Mouse (Mus musculus) liver, embryonic 12.5 days (tissue): ENCODE measurements around the gene Rgs14. TPM values are rescaled to one million over a fixed set of nuclear protein-coding genes. Genes with fewer than 3 reads are reported as not detected.
A peak's percentile ranks its signal among the peaks of the same experiment; 100 is the strongest.

ENCODE experiments used
- ATAC-seq: fragments of 200-750 bp; cut with Nextera tagmentation; 2 replicates; pipeline ENCODE4 v1.8.0; 2017; ENCODE audit warnings: moderate number of reproducible peaks, mild to moderate bottlenecking, moderate library complexity
- H3K27ac ChIP-seq: fragments of 300-500 bp; sonication (generic); 2 replicates; pipeline ENCODE4 v1.5.1; 2016; ENCODE audit warnings: mild to moderate bottlenecking
- H3K27me3 ChIP-seq: fragments of 300-500 bp; sonication (generic); replicated peaks from 2 replicates; pipeline ENCODE4 v1.6.1; 2016; ENCODE audit warnings: mild to moderate bottlenecking, moderate library complexity
- H3K36me3 ChIP-seq: fragments of 300-500 bp; sonication (generic); 2 replicates; pipeline ENCODE4 v1.6.1; 2016; ENCODE audit warnings: mild to moderate bottlenecking, moderate library complexity
- H3K4me1 ChIP-seq: fragments of 300-500 bp; sonication (generic); 2 replicates; pipeline ENCODE4 v1.6.1; 2016
- H3K4me2 ChIP-seq: fragments of 300-500 bp; sonication (generic); 2 replicates; pipeline ENCODE4 v1.6.1; 2016; ENCODE audit warnings: mild to moderate bottlenecking, moderate library complexity
- H3K4me3 ChIP-seq: fragments of 300-500 bp; sonication (generic); 2 replicates; pipeline ENCODE4 v1.5.1; 2016; ENCODE audit warnings: mild to moderate bottlenecking, moderate library complexity
- H3K9ac ChIP-seq: fragments of 300-500 bp; sonication (generic); 2 replicates; pipeline ENCODE4 v1.6.1; 2016; ENCODE audit warnings: mild to moderate bottlenecking, moderate library complexity
- H3K9me3 ChIP-seq: fragments of 300-500 bp; sonication (generic); replicated peaks from 2 replicates; pipeline ENCODE4 v1.6.1; 2016; ENCODE audit warnings: mild to moderate bottlenecking, moderate library complexity
- WGBS: fragments of 180-500 bp; shearing (Covaris S2); methylation state at CpG from one replicate; pipeline ENCODE4 v1.1.7; 2016; ENCODE audit not compliant: insufficient replicate concordance; 5-methylcytosine and 5-hydroxymethylcytosine counted together
- polyA plus RNA-seq: library from polyadenylated mRNA; unstranded; fragments of >200 nt; fragmentation: Nextera tagmentation; extraction: Ambion mirVana; gene quantifications from 2 replicates; pipeline ENCODE4 v1.2.1, GENCODE M21; 2016

The Rgs14 gene
- polyA plus RNA-seq, 1 experiment from 2014 or later: 1.9 TPM

DNA sequence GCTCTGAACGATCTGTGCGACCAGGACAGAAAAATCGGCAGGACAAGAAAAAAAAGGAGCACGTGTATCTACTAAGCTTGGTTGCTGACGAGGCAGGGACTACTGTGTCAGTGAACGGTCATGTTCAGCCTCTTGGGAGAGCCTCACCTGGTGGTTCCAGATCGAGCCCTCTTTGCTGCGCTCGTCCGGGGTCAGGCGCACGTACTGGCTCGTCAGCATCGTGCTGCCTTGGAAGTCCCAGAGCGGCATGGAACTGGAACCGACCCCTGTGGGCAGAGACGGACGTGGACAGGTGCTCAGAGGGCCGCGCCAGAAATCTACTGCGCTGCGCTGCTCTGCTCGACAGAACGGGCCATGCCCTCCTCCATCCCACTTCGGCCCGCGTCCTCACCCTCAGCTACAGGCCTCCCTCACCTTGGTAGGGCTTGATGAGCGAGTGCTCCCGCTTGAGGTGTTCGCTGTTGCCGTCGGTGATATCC, 7.5 kb upstream of the Rgs14 start:
- peak; percentile 44 for ATAC-seq
- WGBS: under 1% methylated on average over 32 of the region's 32 CpGs
- Histone ChIP-seq H3K27me3 (no peaks in the 10 kb centered on the region), H3K9ac (peak overlapping the region; percentile 92), H3K36me3 (peaks cover 46% of the 10 kb centered on the region), H3K4me1 (peaks cover 46% of the 10 kb centered on the region), H3K4me3 (peak overlapping the region; percentile 89), H3K27ac (peak overlapping the region; percentile 96), H3K9me3 (no peaks in the 10 kb centered on the region), H3K4me2 (peak overlapping the region; percentile 86)

DNA sequence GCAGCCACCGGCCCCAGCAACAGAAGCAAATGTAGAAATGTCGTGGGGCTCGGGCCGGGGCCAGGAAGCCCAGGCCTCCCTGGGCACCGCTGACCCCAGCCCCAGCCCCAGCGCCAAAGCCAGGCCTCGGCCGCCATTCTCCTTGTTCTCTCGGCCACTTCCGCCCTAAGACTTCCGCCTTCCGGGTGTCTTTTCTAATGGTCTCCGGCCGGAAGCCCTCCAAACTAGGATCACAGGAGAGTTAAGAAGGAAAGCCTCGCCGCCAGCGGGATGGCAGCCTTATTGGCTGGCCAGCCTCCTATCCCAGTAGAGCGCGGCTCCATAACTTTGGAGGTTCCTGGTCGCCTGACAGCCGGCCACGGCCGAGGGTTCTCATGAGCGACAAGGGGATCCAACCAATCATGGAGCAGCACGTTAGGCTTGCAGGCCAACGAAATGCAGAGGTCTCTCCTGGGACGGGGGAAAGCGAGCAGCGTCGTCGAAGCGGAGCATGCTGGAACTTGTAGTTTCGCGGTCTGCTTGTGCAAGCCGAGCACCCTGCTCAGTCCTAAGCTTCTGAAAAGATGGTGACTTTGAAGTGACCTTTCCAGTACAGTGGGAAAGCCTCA, 7.0 kb upstream of the Rgs14 start, which contains the start of gene Lman2:
Gene Lman2 (minus strand): TSS at position 331 of the 608 bp plus-strand sequence.
- Histone ChIP-seq H3K36me3 (peaks cover 40% of the 10 kb centered on the region), H3K4me1 (peaks cover 49% of the 10 kb centered on the region), H3K4me2 (peak within 1 kb of the TSS; percentile 86), H3K9me3 (no peaks in the 10 kb centered on the region), H3K27ac (peak within 1 kb of the TSS; percentile 96), H3K9ac (peak within 1 kb of the TSS; percentile 92), H3K27me3 (no peaks in the 10 kb centered on the region), H3K4me3 (peak within 1 kb of the TSS; percentile 89)
- ATAC-seq: peak; percentile 96
- WGBS: under 1% methylated on average over 35 of the region's 35 CpGs

DNA sequence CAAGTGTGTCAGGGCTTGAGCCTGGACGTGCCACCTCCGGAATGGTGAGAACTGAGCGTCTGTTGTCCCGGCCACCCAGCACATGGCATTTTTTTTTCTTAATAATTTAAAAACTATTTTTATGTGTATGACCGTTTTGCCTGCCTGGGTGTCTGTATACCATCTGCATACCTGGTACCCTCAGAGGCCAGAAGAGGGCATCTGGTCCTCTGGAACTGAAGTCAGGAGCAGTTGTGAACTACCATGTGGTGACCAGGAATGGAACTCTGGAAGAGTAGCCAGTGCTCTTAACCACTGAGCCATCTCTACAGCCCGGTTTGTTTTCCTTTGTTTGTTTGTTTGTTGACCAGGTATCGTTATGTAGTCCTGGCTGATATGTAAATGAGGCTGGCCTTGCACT, 1.1 kb upstream of the Rgs14 start:
- WGBS: 65% methylated on average over 7 of the region's 7 CpGs
- no peak overlapping the region for H3K4me2 ChIP-seq
- ATAC-seq: no peak
- peaks cover 38% of the 10 kb centered on the region for H3K4me1 ChIP-seq
- H3K27me3 ChIP-seq: peaks cover 14% of the 10 kb centered on the region; the same call in 1 of the 2 replicates
- no peak overlapping the region for H3K9ac ChIP-seq
- H3K4me3 ChIP-seq: no peak overlapping the region
- H3K27ac ChIP-seq: no peak overlapping the region
- H3K9me3 ChIP-seq: no peaks in the 10 kb centered on the region
- H3K36me3 ChIP-seq: no peaks in the 10 kb centered on the region

DNA sequence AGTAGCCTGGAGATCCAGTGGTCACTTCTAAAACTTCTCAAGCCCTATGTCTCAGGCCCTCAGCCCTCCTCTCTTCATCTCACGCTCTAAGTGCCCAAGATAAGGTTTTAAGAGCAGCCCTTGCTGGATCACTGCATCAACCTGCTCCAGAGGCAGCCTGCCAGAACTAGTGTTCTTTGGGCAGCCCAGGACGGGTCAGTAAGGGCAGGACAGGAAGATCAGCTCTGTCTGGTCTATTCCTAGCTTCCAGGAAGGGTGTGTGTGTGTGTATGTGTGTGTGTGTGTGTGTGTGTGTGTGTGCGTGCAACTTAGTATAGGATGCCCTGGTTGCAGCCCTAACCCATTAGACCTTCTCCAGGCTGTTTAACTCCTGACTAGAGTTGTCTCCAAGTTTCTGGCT, 702 bp downstream of the Rgs14 start:
- ATAC-seq: 0 out of 2 replicates have a peak, but pooled peaks have one; percentile 7
- Histone ChIP-seq H3K36me3 (no peaks in the 10 kb centered on the region), H3K4me1 (peaks cover 38% of the 10 kb centered on the region), H3K4me2 (peak overlapping the region; percentile 69), H3K9ac (peak overlapping the region; percentile 47), H3K4me3 (peak overlapping the region; percentile 44), H3K9me3 (no peaks in the 10 kb centered on the region), H3K27ac (no peak overlapping the region), H3K27me3 (peaks cover 25% of the 10 kb centered on the region)
- 33% methylated on average over 3 of the region's 3 CpGs for WGBS

DNA sequence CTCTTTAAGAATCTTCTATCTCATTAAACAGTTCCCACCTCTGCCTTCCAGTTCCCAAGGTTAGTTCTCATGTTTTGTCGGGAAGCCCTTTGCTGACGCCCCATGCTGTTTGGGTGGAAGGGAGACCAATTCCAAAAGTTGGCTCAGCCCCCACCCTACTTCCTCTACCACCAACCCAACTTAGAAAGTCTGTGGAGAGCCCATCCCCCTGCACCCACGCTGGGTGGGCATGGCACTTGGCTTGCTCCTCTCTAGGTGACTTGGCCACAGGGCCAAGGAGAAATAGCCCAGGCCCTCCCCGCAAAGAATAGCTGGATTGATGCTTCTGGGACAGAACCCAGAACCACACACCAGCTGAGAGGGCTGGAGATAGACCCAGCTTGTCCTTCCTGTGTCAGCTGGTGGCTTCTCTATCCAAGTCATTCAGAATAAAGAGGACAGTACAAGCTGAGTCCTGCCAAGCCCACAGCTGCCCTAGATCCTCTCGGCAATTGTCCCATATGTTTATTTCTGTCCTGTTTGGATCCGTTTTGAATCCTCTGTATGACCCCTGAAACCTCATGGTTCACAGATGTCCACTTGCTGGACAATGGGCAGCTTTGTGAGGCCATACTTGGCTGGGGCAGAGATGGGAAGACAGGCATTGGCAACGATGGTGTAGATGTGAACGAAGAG, 1.6 kb downstream of the Rgs14 start:
- peak overlapping the region; percentile 69; the same call in 1 of the 2 replicates for H3K4me2 ChIP-seq
- no peak overlapping the region for H3K27ac ChIP-seq
- H3K4me3 ChIP-seq: no peak overlapping the region
- H3K27me3 ChIP-seq: peaks cover 30% of the 10 kb centered on the region
- whole genome bisulfite sequencing: 55% methylated on average over 8 of the region's 8 CpGs
- H3K9ac ChIP-seq: no peak overlapping the region
- no peaks in the 10 kb centered on the region for H3K36me3 ChIP-seq
- no peaks in the 10 kb centered on the region for H3K9me3 ChIP-seq
- no peak for ATAC-seq
- peaks cover 38% of the 10 kb centered on the region for H3K4me1 ChIP-seq

DNA sequence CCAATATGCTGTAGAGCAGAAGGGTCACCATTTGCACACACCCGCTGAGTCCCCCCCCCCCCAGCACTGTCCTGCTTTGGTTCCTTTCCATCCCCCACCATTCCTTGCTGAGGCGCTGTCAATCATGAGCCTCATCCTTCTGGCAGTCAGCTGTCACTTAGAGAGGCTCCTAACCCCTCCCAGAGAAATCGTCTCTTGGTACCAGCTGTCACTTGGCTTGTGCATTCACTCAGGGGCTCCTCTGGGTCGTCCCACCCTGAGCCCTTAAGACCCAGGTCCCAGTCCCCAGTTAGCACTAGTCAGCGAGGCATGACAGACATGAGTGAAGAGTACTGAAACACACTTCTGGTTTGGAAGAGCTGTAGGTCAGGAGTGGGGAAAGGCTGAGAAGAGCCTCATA, 2.2 kb downstream of the Rgs14 start:
- no peak overlapping the region for H3K9ac ChIP-seq
- peaks cover 37% of the 10 kb centered on the region for H3K4me1 ChIP-seq
- H3K4me3 ChIP-seq: no peak overlapping the region
- WGBS: 47% methylated on average over 4 of the region's 5 CpGs
- H3K9me3 ChIP-seq: no peaks in the 10 kb centered on the region
- peaks cover 30% of the 10 kb centered on the region for H3K27me3 ChIP-seq
- H3K36me3 ChIP-seq: no peaks in the 10 kb centered on the region
- no peak for ATAC-seq
- H3K4me2 ChIP-seq: no peak overlapping the region
- H3K27ac ChIP-seq: no peak overlapping the region

DNA sequence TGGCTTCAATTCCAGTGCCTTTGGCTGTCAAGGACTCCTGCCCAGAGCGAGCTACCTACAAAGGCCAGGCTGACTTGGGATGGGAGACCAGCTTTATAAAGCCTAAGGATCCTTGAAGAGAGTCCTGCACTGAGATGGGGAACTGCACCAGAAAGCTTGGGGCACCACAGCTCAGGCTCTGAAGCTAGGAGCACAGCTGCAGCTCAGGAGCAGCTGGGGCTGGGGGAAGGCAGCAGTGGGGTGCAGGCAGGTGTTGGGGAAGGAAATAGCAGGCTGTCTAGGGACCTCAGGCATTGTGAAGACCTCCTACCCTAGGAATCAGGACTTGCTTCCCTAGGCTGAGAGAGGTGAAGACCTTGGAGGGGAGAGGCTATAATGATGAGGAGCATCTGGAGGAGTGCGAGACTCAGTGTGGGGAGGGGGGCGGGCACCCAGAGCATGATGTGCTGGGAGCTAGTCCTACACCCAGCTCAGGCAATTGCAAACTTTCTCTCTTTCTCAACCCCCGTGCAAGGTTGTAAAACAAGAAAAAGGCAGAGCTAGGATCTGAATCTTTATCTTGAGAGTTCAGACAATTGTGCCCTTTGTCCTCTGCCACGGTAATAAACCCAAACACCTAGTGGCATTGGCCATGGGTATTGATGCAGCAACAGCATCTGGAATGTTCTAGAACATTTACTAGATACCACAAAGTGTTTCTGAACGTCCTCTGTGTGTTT, 4.8 kb downstream of the Rgs14 start:
- Histone ChIP-seq H3K36me3 (no peaks in the 10 kb centered on the region), H3K4me2 (no peak overlapping the region), H3K4me3 (no peak overlapping the region), H3K27ac (no peak overlapping the region), H3K27me3 (peaks cover 45% of the 10 kb centered on the region), H3K9me3 (no peaks in the 10 kb centered on the region), H3K4me1 (peaks cover 19% of the 10 kb centered on the region), H3K9ac (no peak overlapping the region)
- WGBS: 54% methylated on average over 6 of the region's 6 CpGs
- no peak for ATAC-seq

DNA sequence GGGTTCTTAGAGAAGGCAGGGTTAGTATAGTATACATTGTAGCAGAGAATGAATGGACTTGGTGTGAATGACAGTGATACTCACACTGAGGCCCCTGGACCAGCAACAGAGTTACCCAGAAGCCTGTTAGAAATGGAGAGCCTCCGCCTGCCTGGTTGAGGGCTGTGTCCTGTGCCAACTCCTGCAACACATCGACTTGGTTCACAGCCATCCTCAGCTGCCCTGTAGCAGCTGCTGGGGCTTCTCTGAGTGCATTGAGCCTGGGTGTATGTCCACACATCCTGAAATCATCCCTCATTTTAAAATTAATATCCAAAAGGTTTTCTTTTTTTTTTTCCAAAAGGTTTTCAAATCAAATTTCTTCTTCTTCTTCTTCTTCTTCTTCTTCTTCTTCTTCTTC, 6.3 kb downstream of the Rgs14 start:
- Histone ChIP-seq H3K9ac (no peak overlapping the region), H3K36me3 (no peaks in the 10 kb centered on the region), H3K4me1 (peaks cover 6% of the 10 kb centered on the region; the same call in 1 of the 2 replicates), H3K27ac (no peak overlapping the region), H3K9me3 (no peaks in the 10 kb centered on the region), H3K27me3 (peaks cover 53% of the 10 kb centered on the region), H3K4me3 (no peak overlapping the region), H3K4me2 (no peak overlapping the region)
- ATAC-seq: no peak
- 63% methylated on average over 2 of the region's 2 CpGs for WGBS

DNA sequence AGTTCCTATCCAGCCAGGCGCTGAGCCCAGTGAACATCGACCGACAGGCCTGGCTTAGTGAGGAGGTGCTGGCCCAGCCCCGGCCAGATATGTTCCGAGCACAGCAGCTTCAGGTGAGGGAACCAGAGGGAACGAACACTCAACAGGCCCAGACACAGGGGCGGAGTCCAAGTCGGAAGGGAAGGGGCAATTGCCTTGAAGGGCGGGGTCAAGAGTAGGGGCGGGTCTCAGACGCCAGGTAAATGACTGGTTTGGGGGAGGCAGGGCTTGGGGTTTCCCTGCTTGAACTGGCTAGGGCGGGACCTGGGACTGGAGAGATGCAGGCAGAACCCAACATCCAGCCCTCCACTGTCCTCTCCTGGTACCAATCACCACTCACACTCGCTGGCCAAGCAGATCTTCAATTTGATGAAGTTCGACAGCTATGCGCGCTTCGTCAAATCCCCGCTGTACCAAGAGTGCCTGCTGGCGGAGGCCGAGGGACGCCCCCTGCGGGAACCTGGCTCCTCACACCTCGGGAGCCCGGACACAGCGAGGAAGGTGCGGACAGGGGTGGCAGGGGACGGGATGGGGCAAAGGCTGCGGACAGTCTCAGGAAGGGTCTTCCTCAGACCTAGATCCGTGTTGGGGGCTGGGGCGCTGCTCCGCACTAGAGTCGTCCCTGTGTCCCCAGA, 9.5 kb downstream of the Rgs14 start:
- peaks cover 47% of the 10 kb centered on the region for H3K27me3 ChIP-seq
- 60% methylated on average over 32 of the region's 32 CpGs for WGBS

DNA sequence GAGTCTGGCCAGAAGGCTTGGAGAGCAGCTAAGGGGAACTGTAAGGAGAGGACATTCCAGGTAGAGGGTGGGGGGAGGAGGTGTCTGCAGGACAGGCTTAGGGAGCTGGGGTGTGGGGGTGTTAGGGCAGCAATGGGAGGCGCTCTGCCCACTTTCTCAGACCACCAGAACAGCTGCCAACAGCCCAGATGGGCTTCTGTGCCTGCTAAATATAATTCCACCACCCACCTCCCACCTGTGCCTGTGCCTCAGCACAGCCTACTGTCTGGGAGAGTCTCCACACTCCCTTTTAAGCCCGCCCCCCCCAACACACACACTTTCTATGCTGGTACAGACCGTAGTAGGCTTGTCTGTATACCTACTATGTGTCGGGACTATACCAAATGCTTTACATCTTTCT, 12.3 kb downstream of the Rgs14 start:
- Histone ChIP-seq H3K9me3 (no peaks in the 10 kb centered on the region), H3K27me3 (peaks cover 39% of the 10 kb centered on the region), H3K9ac (no peak overlapping the region), H3K4me1 (no peaks in the 10 kb centered on the region), H3K4me2 (no peak overlapping the region), H3K27ac (no peak overlapping the region), H3K36me3 (no peaks in the 10 kb centered on the region), H3K4me3 (no peak overlapping the region)
- no peak for ATAC-seq
- WGBS: 84% methylated on average over 4 of the region's 4 CpGs

More for the DNA sequence above, 9.5 kb downstream of the Rgs14 start:
- H3K9ac ChIP-seq: no peak overlapping the region
- no peak overlapping the region for H3K27ac ChIP-seq
- no peaks in the 10 kb centered on the region for H3K4me1 ChIP-seq
- H3K9me3 ChIP-seq: no peaks in the 10 kb centered on the region
- H3K4me2 ChIP-seq: peak overlapping the region; percentile 27; the same call in 1 of the 2 replicates
- peak; percentile 35; the same call in 1 of the 2 replicates for ATAC-seq
- H3K36me3 ChIP-seq: no peaks in the 10 kb centered on the region
- no peak overlapping the region for H3K4me3 ChIP-seq

DNA sequence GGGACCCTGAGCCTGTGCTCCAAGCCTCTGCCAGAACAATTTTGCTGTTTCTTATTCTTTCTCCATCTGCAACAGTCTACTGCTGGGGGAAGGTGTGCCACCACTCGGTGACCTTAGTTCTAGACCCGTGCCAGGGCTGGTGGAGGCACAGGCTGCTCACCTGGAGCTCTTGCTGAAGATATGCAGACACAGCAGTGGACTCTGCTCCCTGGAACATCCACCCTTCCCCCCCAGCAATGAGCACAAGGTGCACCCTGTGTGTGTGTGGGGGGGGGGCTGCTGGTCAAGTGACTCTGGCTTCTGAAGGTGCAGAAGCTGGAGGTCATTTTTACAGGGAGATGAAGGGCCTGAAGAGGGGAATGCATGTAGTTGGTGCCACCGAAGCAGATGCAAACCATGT, 21.1 kb downstream of the Rgs14 start:
- 68% methylated on average over 3 of the region's 3 CpGs for WGBS
- peak; percentile 42; the same call in 1 of the 2 replicates for ATAC-seq
- H3K27ac ChIP-seq: peak overlapping the region; percentile 38

More for the DNA sequence above, 21.1 kb downstream of the Rgs14 start:
- Histone ChIP-seq H3K27me3 (peaks cover 20% of the 10 kb centered on the region; the same call in 1 of the 2 replicates), H3K4me2 (no peak overlapping the region), H3K9ac (no peak overlapping the region), H3K36me3 (no peaks in the 10 kb centered on the region), H3K4me1 (no peaks in the 10 kb centered on the region), H3K9me3 (no peaks in the 10 kb centered on the region), H3K4me3 (no peak overlapping the region)
